Mouse (Mus musculus) heart, embryonic 14.5 days (tissue): ENCODE measurements around the gene Nup214. TPM values are rescaled to one million over a fixed set of nuclear protein-coding genes. Genes with fewer than 3 reads are reported as not detected.
A peak's percentile ranks its signal among the peaks of the same experiment; 100 is the strongest.

ENCODE experiments used
- ATAC-seq: fragments of 200-750 bp; cut with Nextera tagmentation; 2 replicates; pipeline ENCODE4 v1.8.0; 2017; ENCODE audit warnings: low read depth, moderate TSS enrichment; ENCODE audit not compliant: insufficient number of reproducible peaks, insufficient read depth, low FRiP score
- H3K27ac ChIP-seq, 2 experiments: fragments of 200-500 bp in 1 of 2; fragments of 300-500 bp in 1 of 2; sonication (generic) in 1 of 2; replicated peaks in 1 of 2; 2 replicates each; pipeline ENCODE4 v1.5.1; 2012 to 2014; ENCODE audit warnings: low read depth in 2 of 2, low read length in 2 of 2, control low read depth in 1 of 2, mild to moderate bottlenecking in 1 of 2, mixed read lengths in 1 of 2; ENCODE audit not compliant: control insufficient read depth in 1 of 2, insufficient read depth in 1 of 2
- H3K27me3 ChIP-seq: fragments of 300-500 bp; sonication (generic); 2 replicates; pipeline ENCODE4 v1.6.1; 2014; ENCODE audit warnings: mild to moderate bottlenecking, low read length, control low read depth; ENCODE audit not compliant: control insufficient read depth, insufficient read depth
- H3K36me3 ChIP-seq: fragments of 300-500 bp; sonication (generic); 2 replicates; pipeline ENCODE4 v1.6.1; 2014; ENCODE audit warnings: mild to moderate bottlenecking, control low read depth, low read length, mixed read lengths; ENCODE audit not compliant: control insufficient read depth, insufficient read depth
- H3K4me1 ChIP-seq, 2 experiments: fragments of 200-500 bp in 1 of 2; fragments of 300-500 bp in 1 of 2; sonication (generic) in 1 of 2; 2 replicates each; pipeline ENCODE4 v1.6.1; 2012 to 2014; ENCODE audit warnings: low read length in 2 of 2, control low read depth in 1 of 2, mixed read lengths in 1 of 2; ENCODE audit not compliant: control insufficient read depth in 2 of 2, insufficient read depth in 2 of 2
- H3K4me2 ChIP-seq: fragments of 300-500 bp; sonication (generic); 2 replicates; pipeline ENCODE4 v1.6.1; 2014; ENCODE audit warnings: mild to moderate bottlenecking, low read length
- H3K4me3 ChIP-seq, 2 experiments: fragments of 200-500 bp in 1 of 2; fragments of 300-500 bp in 1 of 2; sonication (generic) in 1 of 2; 2 replicates each; pipeline ENCODE4 v1.5.1; 2012 to 2014; ENCODE audit warnings: low read length in 2 of 2, mild to moderate bottlenecking in 2 of 2, control low read depth in 1 of 2, low read depth in 1 of 2, moderate library complexity in 1 of 2; ENCODE audit not compliant: control insufficient read depth in 1 of 2, insufficient read depth in 1 of 2
- H3K9ac ChIP-seq: fragments of 300-500 bp; sonication (generic); 2 replicates; pipeline ENCODE4 v1.6.1; 2014; ENCODE audit warnings: mild to moderate bottlenecking, low read length
- H3K9me3 ChIP-seq: fragments of 300-500 bp; sonication (generic); 2 replicates; pipeline ENCODE4 v1.6.1; 2016; ENCODE audit warnings: low read length, control low read depth; ENCODE audit not compliant: control insufficient read depth
- WGBS: fragments of 180-500 bp; shearing (Covaris S2); extraction: QIAGEN DNeasy Blood & Tissue Kit; methylation state at CpG from one replicate; pipeline ENCODE4 v1.1.7; 2014; 5-methylcytosine and 5-hydroxymethylcytosine counted together
- microRNA-seq: library from miRNA; unstranded; fragments of <30 nt; microRNA quantifications from one replicate; pipeline ENCODE4, GENCODE M21; 2016
- polyA plus RNA-seq: library from polyadenylated mRNA; unstranded; fragments of >200 nt; fragmentation: Nextera tagmentation; extraction: Ambion mirVana; gene quantifications from 2 replicates; pipeline ENCODE4 v1.2.1, GENCODE M21; 2014

The Nup214 gene
- polyA plus RNA-seq, 1 experiment from 2014 or later: 46.2 TPM

- peaks cover 3% of the 10 kb centered on the region; the same call in 1 of the 2 replicates for H3K36me3 ChIP-seq
- peak overlapping the region in 1 of 2 experiments; percentile 62; a peak in 2 of 4 replicates for H3K27ac ChIP-seq
- H3K27me3 ChIP-seq: no peaks in the 10 kb centered on the region
- H3K9me3 ChIP-seq: 0 out of 2 replicates have a peak, but pooled peaks cover 2% of the 10 kb centered on the region
- WGBS: 74% methylated on average over 10 of the region's 10 CpGs
- H3K4me2 ChIP-seq: peak overlapping the region; percentile 72
- H3K4me1 ChIP-seq: peaks cover 7 to 17% of the 10 kb centered on the region in 2 experiments
- peak overlapping the region; percentile 45 to 52 for H3K4me3 ChIP-seq
- no peak for ATAC-seq
- H3K9ac ChIP-seq: peak overlapping the region; percentile 77
Observed at GRCm38 (mm10) chr2:32096122-32096420, 121.8 kb downstream of the Nup214 start.

GRCm38 (mm10) chr2:32102944-32103343 lies 128.7 kb downstream of the Nup214 start:
- H3K4me2 ChIP-seq: no peak overlapping the region
- H3K27ac ChIP-seq: no peak overlapping the region
- no peak overlapping the region for H3K4me3 ChIP-seq
- no peak overlapping the region for H3K9ac ChIP-seq
- no peaks in the 10 kb centered on the region for H3K27me3 ChIP-seq
- ATAC-seq: no peak
- peaks cover 21 to 28% of the 10 kb centered on the region in 2 experiments for H3K4me1 ChIP-seq
- WGBS: 67% methylated on average over 5 of the region's 5 CpGs
- H3K9me3 ChIP-seq: 0 out of 2 replicates have a peak, but pooled peaks cover 2% of the 10 kb centered on the region
- peaks cover 3% of the 10 kb centered on the region; the same call in 1 of the 2 replicates for H3K36me3 ChIP-seq

- Histone ChIP-seq H3K27ac (peak overlapping the region in 1 of 2 experiments; percentile 93; a peak in 2 of 4 replicates), H3K9me3 (0 out of 2 replicates have a peak, but pooled peaks cover 2% of the 10 kb centered on the region), H3K4me1 (peaks cover 21 to 28% of the 10 kb centered on the region in 2 experiments), H3K9ac (no peak overlapping the region), H3K4me2 (no peak overlapping the region), H3K36me3 (peaks cover 8% of the 10 kb centered on the region; the same call in 1 of the 2 replicates), H3K4me3 (no peak overlapping the region), H3K27me3 (no peaks in the 10 kb centered on the region)
- no peak for ATAC-seq
- 70% methylated on average over 7 of the region's 7 CpGs for WGBS
Observed at GRCm38 (mm10) chr2:32103557-32103956, 129.3 kb downstream of the Nup214 start.

Small RNA genes lying within 50 kb of the gene (microRNA-seq; reads per million reads assigned to microRNA genes)
- gene Mir7674: not detected

Other genes starting within 250 kb of the Nup214 start
- 0.08 TPM in 1 of 2 replicates, not detected in the other for gene Qrfp, start 163.9 kb upstream of the Nup214 start, polyA plus RNA-seq
- 0.04 TPM in 1 of 2 replicates, not detected in the other for gene Fibcd1, start 128.4 kb upstream of the Nup214 start, polyA plus RNA-seq
- 0.19 and 0.24 TPM in 2 replicates for gene Lamc3, start 87.1 kb upstream of the Nup214 start, polyA plus RNA-seq
- gene Aif1l, start 24.3 kb upstream of the Nup214 start, polyA plus RNA-seq: 68.5 and 72.7 TPM in 2 replicates
- 29.0 and 33.7 TPM in 2 replicates for gene Fam78a, start 110.4 kb downstream of the Nup214 start, polyA plus RNA-seq
- 13.3 and 13.6 TPM in 2 replicates for gene Plpp7, start 121.1 kb downstream of the Nup214 start, polyA plus RNA-seq
- gene Prrc2b, start 176.6 kb downstream of the Nup214 start, polyA plus RNA-seq: 35.8 and 41.8 TPM in 2 replicates